Mouse (Mus musculus): ENCODE data around the gene Lyar.

Lyar gene

DNA sequence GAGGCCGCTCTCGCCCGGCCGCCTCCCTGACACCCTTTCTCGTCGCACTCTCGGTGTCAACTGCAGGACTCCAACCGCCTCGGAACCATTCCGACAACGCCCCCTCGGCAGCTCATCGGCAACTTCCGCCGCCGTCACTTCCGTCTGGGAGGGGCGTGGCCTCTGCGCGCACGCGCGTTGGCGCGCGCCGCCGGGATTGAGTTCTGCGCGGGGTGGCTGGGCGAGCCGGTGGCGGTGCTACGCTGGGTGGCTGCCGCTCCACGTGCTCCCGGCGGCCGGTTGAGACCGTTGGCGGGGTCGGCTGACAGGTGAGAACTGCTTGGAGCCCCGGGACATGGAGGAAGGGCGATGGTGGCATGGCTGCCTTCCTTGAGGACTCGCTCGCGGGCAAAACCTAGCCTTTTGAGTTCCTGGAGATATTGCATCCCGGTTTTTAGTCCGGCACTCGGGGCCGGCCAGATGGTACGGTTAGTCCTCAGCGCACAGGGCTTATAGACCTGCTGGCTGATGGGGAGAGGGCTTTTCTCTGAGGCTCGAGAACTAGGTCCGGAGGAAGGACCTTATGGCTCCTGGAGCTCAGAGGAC, at the start of gene Lyar, which contains the start of gene Zbtb49:
TSS of gene Lyar (plus strand) at position 143 of the 585 bp plus-strand sequence.
TSS of gene Zbtb49 (minus strand) at position 130 of the 585 bp plus-strand sequence.
- peak; percentile 88 for DNase-seq (ENCODE audit: low read depth, low spot score)

DNA sequence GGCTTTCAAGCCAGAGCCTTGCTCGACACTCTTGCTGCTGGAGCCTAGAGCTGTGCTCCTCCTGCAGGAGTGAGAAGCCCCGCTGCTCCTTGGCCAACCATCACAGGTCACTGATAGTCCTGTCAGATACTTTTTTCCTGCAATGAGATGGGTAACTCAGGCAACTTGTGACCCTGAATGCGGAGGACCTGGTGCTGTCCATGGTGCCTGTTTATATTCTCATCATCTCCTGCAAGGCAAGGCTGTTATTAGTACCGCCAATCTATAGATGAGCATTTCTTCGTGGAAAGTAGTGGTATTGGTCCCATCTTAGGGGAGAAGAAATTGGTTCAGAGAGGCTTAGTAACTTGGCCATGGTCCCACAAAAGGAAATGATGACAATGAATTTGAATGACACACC, 46.5 kb upstream of the Lyar start:
- no peak for DNase-seq (ENCODE audit: low read depth, low spot score)

DNA sequence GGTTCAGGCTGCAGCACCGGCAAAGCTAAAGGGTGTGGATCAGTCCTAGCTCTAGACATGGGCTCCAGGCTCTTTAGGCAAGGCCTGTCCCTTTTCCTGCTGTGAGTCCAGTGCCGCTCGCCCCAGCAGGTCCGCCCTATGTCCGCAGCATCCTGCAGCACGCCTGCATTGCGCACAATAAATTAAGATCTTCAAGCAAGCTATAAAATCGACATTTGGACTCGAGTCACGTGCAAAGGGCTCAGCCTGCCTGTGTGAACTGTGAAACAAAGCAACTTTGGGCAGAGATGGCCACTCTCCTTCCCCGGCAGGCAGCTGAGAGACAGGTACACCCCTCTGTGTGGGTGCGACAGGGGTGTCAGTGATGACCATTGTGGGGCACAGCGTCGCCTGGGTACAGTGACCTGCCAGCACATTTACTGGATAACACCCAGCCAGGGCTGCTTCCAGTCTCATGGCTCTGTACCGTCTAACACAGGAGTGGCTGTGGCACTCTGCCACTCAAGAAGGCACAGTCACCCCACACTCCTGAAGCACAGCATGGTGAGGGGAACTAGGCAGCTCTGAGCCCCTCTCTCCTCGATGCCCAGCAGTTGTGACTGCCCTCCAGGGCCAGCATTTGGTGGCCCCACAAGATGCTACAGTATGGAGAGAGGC, 45.9 kb upstream of the Lyar start:
- no peak for DNase-seq (ENCODE audit: low read depth, low spot score)

DNA sequence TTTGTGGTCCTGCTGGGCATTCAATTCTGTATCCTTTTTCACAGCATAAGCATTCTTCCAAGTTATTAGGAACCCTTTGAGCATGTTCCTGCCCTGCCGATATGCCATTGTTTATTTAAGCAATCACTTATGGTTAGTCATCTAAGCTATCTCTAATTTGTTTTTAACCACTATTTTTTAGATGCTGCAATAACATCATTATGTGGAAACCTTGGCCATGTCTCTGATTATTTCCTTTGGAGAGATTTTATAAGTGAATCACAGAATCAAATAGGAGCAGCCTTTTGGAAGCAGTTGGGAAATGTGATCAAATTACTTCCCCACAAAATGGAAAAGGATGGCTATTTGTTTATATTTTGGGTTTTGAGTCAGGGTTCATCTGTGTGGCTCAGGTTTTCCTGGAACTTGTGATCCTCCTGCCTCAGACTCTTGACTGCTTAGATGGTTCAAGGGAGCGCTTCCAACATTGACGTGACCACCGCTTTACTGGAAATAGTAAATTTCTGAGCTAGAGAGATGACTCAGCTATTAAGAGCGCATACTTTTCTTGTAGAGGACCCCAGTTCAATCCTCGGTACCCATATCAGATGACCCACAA, 35.5 kb upstream of the Lyar start:
- DNase-seq (ENCODE audit: low read depth, low spot score) = no peak

DNA sequence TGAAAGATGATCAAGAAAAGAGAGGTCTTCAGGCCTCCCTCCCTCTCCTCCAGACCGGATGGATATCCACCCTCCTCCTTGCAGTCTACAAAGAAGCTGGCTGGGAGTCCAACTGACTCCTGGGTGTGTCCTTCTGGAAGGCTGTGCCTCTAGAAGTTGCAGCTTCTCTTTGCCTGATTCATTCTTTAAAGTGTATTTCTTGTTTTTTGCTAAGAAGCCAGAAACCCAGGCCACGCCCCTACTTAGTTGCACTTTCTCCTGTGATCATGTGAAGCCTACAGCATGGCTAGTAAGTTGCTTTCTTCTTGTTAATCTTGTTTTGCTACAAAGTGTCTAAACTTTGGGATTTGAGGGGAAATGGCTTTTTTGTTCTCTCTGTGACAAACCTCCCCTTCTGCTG, 33.3 kb upstream of the Lyar start:
- no peak for DNase-seq (ENCODE audit: low read depth, low spot score)

DNA sequence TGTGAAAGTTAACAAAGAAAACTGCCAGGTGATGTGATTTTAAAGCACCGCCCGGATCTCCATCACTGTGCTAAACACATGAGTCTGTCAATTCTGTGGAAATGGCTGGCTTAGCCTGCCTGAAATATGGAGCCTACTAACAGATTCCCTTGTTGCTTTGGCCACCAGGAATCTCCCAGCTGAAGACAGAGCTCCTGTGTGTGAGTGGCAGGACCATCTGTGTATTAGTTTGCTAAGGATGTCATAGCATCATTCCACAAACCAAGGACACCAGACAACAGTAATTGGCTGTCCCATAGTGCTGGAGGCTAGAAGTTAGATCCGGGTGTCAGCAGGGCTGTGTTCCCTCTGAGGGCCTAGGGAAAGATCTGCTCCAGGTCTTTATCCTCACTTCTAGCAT, 29.4 kb upstream of the Lyar start:
- no peak for DNase-seq (ENCODE audit: low read depth, low spot score)

DNA sequence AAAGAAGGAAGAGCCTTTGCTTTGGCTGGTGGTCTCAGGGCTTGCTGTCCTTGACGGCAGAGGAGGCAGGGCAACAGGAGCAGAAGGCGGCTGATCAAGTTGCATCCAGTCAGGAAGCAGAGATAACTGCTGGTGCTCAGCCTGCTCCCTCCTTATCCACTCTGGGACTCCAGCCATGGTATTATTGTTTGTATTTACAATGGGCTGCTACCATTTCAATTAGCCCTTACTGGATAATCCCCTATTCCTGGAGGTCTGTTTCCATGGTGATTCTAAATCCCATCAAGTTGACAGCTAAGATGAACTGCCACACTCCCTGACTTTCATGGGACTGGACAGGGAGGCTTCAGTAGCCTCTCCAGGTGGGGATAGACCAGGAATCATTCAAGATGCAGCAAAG, 25.3 kb upstream of the Lyar start:
- DNase-seq (ENCODE audit: low read depth, low spot score) = no peak

DNA sequence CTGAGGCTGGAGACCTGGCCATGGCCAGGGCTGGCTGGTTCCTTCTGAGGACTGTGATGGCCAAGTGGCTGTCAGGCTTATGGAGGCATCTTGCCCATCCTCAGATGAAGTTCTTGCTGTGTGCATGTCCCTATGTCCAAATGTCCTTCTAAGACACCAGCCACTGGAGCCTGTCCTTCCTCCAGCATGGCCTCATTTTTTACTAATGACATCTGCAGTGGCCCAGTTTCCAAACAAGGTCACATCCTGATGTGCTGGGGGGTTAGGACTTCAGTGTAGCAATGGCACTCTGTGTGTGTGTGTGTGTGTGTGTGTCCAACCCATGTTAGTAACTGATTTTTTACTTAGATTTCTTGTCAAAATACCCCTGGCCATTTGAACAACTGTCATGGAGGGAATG, 24.3 kb upstream of the Lyar start:
- DNase-seq (ENCODE audit: low read depth, low spot score) = no peak

DNA sequence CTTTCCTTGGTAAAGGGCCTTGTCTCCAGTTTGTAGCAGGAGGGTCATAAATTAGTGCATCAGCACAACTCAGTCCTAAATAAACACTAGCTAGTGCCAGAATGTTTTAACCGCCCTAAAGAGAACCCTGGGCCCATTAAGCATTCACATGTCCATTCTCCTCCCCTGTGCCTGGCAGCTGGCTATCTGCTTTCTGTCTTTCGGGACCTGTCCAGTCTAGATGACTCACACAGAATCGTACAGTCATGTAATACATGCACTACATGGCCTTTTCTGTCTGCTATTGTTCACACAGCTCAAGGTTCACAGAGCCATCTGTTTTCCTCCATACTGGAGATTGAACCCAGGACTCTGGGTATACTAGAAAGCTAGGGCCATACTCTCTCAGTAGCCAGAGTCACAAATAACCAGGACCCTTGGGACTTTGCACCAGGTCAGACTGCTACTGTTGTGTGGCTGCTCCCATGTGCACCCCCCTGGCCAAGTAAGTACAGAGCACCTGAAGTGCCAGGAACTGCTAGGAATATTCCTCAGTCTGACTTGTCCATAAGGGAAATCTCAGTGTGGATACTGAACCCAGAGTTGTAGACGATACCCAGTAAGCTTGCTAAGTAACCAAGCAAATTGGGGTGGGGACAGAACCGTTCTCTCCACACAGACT, 23.3 kb upstream of the Lyar start:
- no peak for DNase-seq (ENCODE audit: low read depth, low spot score)

DNA sequence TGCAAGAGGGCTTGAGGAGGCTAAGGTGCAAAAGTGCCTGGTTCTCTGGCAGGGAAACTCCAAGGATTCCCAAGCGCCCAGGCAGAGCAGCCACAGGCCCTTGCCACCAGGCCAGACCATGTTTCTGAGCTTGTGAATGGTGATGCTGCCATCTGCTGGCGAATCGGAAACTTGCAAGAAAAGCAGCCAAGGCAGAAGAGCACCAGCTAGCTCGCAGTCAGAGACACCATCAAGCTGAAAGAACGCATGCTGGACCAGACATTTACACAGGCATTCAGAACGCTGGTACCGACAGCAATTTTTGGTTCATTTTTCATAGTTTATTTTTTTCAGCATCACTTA, 22.8 kb upstream of the Lyar start:
- peak; percentile 33 for DNase-seq (ENCODE audit: low read depth, low spot score)

DNA sequence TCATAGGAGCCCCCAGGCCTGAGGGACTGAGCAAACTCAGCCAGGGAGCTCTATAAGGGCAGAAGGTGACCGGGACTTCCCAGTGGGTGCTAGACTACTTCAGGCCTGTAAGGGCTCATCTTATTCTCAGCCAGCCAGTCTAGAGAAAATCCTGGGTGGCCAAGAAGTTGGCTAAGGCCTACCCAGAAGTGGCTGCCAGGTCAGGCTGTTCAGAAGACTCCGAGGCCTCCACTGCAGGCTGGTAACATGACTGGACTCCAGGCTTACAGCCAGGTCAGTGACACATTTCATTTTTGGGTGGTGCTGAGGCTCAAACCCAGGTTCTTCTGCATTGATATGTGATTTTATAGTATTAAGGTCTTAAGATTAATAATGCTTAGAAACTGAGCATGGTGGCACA, 20.6 kb upstream of the Lyar start:
- DNase-seq (ENCODE audit: low read depth, low spot score) = no peak

DNA sequence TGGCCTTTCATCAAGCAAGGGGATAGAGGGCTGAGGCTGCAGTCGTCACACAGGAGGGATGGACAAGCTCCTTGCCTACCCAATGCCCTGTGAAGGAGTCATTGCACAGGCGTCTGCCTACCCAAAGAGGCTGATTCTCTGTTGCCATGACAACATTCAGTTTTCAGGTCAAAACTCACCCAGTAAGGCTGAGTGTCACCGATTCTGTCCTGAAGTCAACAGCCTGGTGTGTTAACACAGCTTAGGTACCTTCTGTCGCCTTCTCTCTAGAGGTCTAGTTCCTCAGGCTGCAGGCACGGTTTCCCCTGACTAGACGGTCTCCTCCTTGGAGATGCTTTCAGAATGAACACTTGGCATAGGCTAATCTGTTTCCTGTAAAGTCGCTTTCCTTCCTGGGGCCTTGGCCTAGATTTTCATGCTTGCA, 15.0 kb upstream of the Lyar start:
- no peak for DNase-seq (ENCODE audit: low read depth, low spot score)

DNA sequence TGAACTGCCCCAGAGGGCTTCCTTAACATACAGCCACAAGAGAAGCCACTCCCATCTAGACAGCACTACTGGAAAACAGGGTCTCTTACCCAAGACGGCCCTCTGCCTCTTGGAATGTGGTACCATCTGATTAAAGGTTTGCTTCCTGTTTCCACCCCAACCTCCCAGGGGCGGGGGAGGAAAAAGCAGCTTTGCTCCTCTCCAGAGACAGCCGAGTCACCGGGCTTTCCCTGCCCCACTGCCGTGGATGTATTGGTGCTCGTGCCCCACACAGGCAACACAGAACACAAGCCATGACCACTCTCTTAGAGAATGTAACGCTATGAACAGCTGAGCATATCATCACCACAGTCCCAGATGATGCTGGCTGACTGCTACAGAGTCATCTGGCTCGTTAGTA, 11.3 kb upstream of the Lyar start:
- no peak for DNase-seq (ENCODE audit: low read depth, low spot score)

DNA sequence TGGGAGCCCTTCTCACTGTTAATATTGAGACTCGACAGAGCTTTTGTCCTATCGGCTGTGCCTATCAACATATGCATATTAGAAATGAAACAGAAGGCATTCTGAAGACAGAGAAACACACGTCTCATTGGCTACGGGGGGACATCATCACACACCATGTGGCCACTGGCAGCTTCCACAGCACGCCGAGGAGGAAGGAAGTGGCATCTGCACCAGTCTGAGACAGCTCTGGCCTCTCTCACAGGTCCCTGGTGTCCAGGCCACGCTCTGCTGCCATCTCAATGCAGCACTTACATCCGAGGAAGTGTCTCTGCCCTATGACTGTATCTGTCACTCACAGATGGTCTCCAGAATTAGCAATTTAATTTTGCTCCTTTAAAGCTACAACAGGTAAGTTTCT, 8.6 kb upstream of the Lyar start:
- no peak for DNase-seq (ENCODE audit: low read depth, low spot score)

DNA sequence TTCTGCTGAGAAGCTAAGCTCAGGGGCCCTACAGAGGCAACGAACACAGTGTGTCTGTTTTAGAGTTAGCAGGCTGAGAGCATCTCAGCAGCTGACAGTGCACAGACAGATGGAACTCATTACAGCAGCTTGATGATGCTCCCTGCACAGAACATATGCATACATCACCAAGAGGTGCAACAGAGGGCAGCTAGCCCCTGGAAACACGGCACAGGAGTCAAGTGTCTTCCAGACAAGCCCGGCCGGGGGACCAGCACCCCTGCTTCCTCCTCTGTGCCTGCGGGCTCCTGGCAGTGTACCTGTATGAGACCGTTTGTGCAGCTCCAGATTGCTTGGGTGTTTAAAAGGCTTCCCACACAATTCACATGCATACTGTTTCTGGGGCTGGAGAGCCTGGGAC, 7.3 kb upstream of the Lyar start:
- no peak for DNase-seq (ENCODE audit: low read depth, low spot score)

DNA sequence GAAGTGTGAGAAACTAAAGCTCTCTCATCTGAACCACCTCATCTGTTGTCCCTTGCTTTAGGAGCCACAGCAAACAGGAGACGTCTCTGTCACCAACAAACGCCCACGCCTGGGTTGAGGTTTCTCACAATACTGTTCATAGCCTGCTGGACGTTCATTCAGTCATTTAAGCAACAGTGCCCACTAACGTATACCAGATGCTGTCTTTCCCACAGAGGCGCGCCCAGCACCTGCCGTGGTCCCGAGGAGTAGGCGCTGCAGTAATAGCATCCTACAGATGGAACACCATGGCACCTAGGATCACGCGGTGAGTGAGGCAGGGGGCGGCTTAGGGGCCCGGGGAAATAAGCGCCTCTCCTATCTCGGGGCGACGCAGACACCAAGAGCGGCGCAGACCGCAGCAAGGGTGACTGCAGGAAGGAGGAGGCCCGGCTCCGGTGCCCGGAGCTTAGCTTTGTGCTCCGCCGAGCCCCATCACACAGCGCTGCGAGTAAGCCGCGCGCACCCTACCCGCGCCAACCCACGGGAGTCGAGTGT, 431 bp upstream of the Lyar start:
- DNase-seq (ENCODE audit: low read depth, low spot score) = peak; percentile 8

DNA sequence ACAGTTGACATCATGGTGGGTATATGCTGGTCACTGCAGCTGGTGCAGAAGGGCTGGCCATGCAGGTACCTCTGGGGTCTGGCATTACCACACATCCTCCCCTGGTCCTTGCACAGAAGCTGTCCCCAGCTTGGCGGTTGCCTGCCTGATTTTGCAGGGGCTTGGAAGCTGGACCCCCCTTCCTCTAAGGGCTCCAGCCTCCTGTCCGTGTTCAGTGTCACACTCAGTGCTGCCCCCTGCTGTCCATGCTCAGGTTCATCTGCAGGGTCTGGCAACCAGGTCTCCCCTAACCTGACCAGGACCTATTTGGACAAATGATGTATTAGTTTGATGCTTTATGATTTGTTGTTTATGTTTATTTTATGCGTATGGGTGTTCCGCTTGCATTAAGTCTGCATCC, 15.2 kb downstream of the Lyar start:
- peak; percentile 20 for DNase-seq (ENCODE audit: low read depth, low spot score)

DNA sequence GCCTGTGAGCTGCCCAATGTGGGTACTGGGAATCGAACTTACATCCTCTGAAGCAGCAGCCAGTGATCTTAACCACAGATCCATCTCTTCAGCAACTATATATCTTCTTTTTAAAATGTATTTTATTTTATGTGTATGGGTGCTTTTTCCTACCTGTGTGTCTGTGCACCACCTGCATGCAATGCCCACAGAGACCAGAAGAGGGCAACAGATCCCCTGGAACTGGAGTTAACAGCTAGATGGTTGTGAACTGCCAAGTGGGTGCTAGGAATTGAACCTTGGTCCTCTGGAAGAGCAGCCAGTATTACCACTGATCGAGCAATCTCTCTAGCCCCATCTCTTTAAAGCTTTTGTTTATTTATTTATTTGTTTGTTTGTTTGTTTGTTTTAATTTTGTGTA, 16.4 kb downstream of the Lyar start:
- DNase-seq (ENCODE audit: low read depth, low spot score) = no peak

DNA sequence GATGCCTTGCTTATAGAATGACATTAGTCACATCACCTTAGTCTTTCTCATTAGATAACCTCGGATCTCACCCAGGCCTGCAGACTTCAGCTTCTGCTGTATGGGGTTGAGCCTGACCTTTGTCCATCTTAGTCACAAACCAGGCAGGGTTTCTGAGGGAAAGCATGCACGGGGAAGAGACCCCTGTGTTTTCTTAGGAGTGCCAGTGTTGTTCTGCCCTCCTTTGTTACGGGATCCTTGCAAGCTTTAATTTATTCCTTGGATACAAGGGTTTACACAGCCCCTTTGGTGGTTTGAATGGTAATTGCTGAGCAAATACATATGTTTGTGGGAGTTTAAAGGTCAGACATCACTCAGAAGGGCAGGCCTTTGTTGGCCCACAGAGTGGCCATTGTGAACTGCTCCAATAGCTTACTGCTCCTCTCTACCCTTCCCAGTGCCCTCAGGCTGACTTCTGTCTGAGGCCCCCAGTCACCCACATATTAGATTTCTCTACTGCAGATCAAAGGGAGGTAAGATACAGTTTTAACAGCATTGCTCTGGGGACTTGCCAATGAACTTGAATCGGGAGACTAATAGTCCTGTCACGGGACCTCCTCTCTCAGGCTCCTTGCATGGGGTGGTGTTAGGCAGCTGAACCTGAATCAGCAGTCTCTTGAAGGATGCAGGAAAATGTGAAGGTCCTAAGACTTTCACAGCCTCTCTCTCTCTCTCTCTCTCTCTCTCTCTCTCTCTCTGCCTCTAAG, 20.6 kb downstream of the Lyar start:
- no peak for DNase-seq (ENCODE audit: low read depth, low spot score)

DNA sequence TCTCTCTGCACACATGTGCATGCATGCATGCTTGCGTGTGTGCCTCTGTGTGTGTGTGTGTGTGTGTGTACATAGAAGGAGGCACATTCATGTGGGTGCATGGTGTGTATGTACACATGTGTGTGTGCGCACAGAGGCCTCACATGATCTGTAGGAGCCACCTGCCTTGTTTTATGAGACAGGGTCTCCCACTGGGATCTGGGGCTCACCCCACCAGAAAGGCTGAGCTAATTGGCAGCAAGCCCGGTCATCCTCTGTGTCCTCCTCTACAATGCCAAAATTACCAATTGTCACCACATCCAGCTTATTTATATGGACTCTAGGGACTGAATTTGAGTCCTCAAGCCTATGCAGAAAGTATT, 21.2 kb downstream of the Lyar start:
- DNase-seq (ENCODE audit: low read depth, low spot score) = no peak

DNA sequence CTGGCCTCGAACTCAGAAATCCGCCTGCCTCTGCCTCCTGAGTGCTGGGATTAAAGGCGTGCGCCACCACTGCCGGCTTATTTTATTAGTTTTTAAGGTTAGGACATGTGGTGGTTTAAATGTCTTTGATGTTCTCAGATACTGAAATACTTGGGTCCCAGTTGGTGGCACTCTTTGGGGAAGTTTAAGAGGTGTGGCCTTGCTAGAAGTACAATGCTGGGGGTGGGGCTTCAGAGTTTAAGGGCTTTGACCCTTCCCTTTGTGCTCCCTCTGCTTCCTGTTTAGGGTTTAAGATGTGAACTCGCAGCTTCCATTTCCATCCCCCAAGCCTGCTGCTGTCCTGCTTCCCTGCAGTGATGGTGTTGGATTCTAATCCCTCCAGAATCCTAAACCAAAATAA, 21.7 kb downstream of the Lyar start:
- no peak for DNase-seq (ENCODE audit: low read depth, low spot score)

DNA sequence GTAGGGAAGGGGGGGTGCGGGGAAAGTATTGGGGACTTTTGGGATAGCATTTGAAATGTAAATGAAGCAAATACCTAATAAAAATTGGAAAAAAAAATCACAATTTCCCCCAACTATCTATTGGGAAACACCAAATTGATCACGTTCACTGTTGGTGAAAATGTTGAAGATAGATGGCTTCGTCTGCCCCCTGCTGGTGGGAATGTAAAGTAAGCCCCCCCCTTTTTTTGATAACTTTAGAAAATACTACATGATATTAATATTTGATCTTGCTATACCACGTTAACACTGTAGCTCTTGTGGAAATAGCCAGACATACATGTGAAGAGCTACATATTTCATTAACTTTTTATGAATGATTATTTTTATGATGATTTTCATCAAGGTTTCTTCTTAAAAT, 34.9 kb downstream of the Lyar start:
- DNase-seq (ENCODE audit: low read depth, low spot score) = no peak

Measured in c-Kit-negative CD71-positive TER-119-positive erythroid progenitor cells, embryonic 14.5 days (primary cell).